Mouse (Mus musculus) forebrain, embryonic 11.5 days (tissue): Measurements from ENCODE around the gene Shisa5. TPM values are rescaled to one million over a fixed set of nuclear protein-coding genes. Genes with fewer than 3 reads are reported as not detected.
A peak's percentile ranks its signal among the peaks of the same experiment; 100 is the strongest.

ENCODE experiments used
- ATAC-seq: fragments of 200-750 bp; cut with Nextera tagmentation; replicated peaks from 2 replicates; pipeline ENCODE4 v1.8.0; 2017; ENCODE audit warnings: moderate TSS enrichment; ENCODE audit not compliant: low FRiP score
- DNase-seq: peaks from one replicate; pipeline ENCODE4 v3.0.0-alpha.2; 2017; ENCODE audit warnings: low spot score
- H3K27ac ChIP-seq: fragments of 300-500 bp; sonication (generic); 2 replicates; pipeline ENCODE4 v1.5.1; 2014; ENCODE audit warnings: low read depth, low read length
- H3K27me3 ChIP-seq: fragments of 300-500 bp; sonication (generic); 2 replicates; pipeline ENCODE4 v1.6.1; 2014; ENCODE audit warnings: mild to moderate bottlenecking, low read length, mixed read lengths; ENCODE audit not compliant: control insufficient read depth, insufficient read depth
- H3K36me3 ChIP-seq: fragments of 300-500 bp; sonication (generic); 2 replicates; pipeline ENCODE4 v1.6.1; 2014; ENCODE audit warnings: mild to moderate bottlenecking, low read length, moderate library complexity, mixed read lengths; ENCODE audit not compliant: control insufficient read depth, insufficient read depth
- H3K4me1 ChIP-seq: fragments of 300-500 bp; sonication (generic); replicated peaks from 2 replicates; pipeline ENCODE4 v1.6.1; 2014; ENCODE audit warnings: low read length, mixed read lengths; ENCODE audit not compliant: control insufficient read depth, insufficient read depth
- H3K4me2 ChIP-seq: fragments of 300-500 bp; sonication (generic); 2 replicates; pipeline ENCODE4 v1.6.1; 2014; ENCODE audit warnings: low read depth, mild to moderate bottlenecking, low read length, moderate library complexity, mixed read lengths; ENCODE audit not compliant: severe bottlenecking
- H3K4me3 ChIP-seq: fragments of 300-500 bp; sonication (generic); 2 replicates; pipeline ENCODE4 v1.5.1; 2014; ENCODE audit warnings: low read depth, low read length
- H3K9ac ChIP-seq: fragments of 300-500 bp; sonication (generic); 2 replicates; pipeline ENCODE4 v1.6.1; 2014; ENCODE audit warnings: low read length
- H3K9me3 ChIP-seq: fragments of 300-500 bp; sonication (generic); 2 replicates; pipeline ENCODE4 v1.6.1; 2016; ENCODE audit warnings: low read length, mixed read lengths; ENCODE audit not compliant: control insufficient read depth
- WGBS: fragments of 180-500 bp; shearing (Covaris S2); extraction: QIAGEN DNeasy Blood & Tissue Kit; methylation state at CpG from one replicate; pipeline ENCODE4 v1.1.7; 2014; 5-methylcytosine and 5-hydroxymethylcytosine counted together
- polyA plus RNA-seq: library from polyadenylated mRNA; unstranded; fragments of >200 nt; fragmentation: Nextera tagmentation; extraction: Ambion mirVana; gene quantifications from 2 replicates; pipeline ENCODE4 v1.2.1, GENCODE M21; 2014

The Shisa5 gene
- polyA plus RNA-seq, 1 experiment from 2014 or later, result 30.4 TPM

DNA sequence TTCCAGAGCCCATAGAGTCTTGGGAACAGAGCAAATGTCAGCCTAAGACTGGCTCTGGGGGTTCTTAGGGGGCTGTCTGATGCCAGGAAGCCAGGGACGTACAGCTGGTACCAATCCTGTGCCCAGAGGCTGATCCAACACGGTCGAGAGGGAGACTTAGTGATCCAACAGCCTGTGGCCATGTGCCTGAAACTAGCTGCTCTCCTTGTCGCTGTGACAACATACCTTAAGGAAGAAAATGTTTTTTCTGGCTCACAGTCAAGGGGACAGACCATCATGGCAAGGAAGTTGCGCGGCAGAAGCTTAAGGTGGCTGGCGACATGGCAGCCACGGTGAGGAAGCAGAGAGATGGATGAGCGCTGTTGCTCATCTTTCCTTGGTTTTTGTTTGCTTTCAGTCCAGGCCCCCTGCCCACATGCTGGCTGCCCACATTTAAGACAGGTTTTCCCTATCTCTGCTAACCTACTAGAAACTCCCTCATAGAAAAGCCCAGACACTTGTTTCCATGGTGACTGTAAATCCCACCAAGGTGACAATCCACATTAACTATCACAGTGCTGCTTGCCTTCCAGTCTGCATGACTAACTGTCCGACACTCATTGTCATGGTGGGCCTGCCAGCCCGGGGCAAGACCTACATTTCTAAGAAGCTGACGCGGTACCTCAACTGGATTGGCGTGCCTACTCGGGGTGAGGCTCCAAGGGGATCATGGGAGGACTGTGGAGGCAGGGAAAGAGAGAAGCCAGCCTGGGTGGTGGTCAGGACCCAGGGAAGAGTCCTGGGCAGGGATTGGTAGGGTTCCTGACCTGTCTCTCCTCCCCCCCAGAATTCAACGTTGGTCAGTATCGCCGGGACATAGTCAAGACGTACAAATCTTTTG lies 39.8 kb upstream of the Shisa5 start:
- 87% methylated on average over 19 of the region's 19 CpGs for WGBS
- DNase-seq, result no peak
- no peak overlapping the region for H3K9ac ChIP-seq

DNA sequence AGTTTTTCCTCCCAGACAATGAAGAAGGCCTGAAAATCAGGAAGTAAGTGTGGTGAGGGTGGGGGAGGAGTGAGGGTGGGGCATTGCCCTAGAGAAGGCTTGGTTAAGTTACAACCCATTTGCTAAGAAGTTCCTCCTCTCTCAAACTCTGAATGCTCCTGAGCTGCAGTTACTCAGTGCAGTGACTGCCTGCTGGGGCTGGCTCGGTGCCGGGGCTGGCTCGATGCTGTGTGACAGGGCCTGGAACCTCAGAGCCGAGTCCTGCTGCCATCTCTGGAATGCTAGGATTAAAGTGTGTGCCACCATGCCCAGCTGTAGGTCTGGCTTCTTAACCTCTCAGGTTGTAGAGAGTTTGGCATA lies 39.2 kb upstream of the Shisa5 start:
- Histone ChIP-seq H3K4me2 (no peak overlapping the region), H3K36me3 (no peaks in the 10 kb centered on the region), H3K9me3 (no peaks in the 10 kb centered on the region), H3K9ac (no peak overlapping the region), H3K27me3 (no peaks in the 10 kb centered on the region), H3K4me3 (no peak overlapping the region), H3K4me1 (no peaks in the 10 kb centered on the region), H3K27ac (no peak overlapping the region)
- ATAC-seq, result no peak
- DNase-seq, result no peak
- WGBS, result 91% methylated on average over 4 of the region's 4 CpGs

More for the DNA sequence above, 39.8 kb upstream of the Shisa5 start:
- ATAC-seq, result no peak
- H3K36me3 ChIP-seq, result no peaks in the 10 kb centered on the region
- no peaks in the 10 kb centered on the region for H3K27me3 ChIP-seq
- no peak overlapping the region for H3K4me2 ChIP-seq
- H3K4me1 ChIP-seq, result no peaks in the 10 kb centered on the region
- no peak overlapping the region for H3K27ac ChIP-seq
- H3K4me3 ChIP-seq, result no peak overlapping the region
- no peaks in the 10 kb centered on the region for H3K9me3 ChIP-seq

DNA sequence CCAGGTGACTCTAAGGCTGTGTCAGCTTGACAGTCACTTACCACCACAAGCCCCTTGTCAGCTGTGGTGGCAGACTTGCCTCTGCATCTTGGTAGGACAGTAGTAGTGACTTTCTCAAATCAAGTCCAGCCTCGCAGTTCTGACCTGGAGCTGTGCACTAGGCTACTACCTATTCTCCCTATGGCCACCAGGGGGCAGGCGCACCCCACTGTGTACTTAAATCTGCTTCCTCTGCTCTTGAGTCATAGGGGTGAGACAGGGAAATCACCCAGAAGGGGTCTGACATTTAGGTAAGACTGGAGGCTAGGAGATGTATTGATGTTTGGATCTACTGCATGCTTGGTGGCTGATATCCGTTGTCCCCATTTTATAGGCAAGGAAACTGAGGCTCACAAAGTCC lies 37.6 kb upstream of the Shisa5 start:
- H3K27me3 ChIP-seq, result no peaks in the 10 kb centered on the region
- H3K36me3 ChIP-seq, result no peaks in the 10 kb centered on the region
- H3K4me1 ChIP-seq, result no peaks in the 10 kb centered on the region
- H3K4me2 ChIP-seq, result no peak overlapping the region
- DNase-seq, result peak; percentile 77
- ATAC-seq, result peak; percentile 56; the same call in 1 of the 2 replicates
- 7% methylated on average over 3 of the region's 3 CpGs for WGBS
- H3K9me3 ChIP-seq, result no peaks in the 10 kb centered on the region
- H3K27ac ChIP-seq, result no peak overlapping the region
- no peak overlapping the region for H3K4me3 ChIP-seq
- no peak overlapping the region for H3K9ac ChIP-seq

DNA sequence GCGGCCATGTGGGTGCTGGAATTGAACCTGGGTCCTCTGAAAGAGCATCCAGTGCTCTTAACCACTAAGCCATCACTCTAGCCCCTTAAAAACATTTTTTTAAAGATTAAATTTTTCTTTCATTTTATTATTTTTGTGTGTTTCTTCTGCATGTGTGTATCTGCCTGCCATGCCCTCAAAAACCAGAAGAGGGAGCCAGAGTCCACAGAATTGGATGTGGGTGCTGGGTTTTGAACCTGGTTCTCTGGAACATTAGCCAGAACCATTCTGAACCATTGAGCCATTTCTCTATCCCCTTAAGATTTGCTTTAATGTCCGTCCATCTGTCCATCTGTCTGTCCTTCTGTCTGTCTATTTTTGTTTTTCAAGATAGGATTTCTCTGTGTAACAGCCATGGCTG lies 35.2 kb upstream of the Shisa5 start:
- DNase-seq (peak; percentile 75), ATAC-seq (no peak)
- Histone ChIP-seq H3K9ac (no peak overlapping the region), H3K4me1 (no peaks in the 10 kb centered on the region; the same call in 1 of the 2 replicates), H3K9me3 (no peaks in the 10 kb centered on the region), H3K4me2 (no peak overlapping the region), H3K36me3 (no peaks in the 10 kb centered on the region), H3K27me3 (no peaks in the 10 kb centered on the region), H3K4me3 (no peak overlapping the region), H3K27ac (no peak overlapping the region)
- 52% methylated on average over 2 of the region's 2 CpGs for WGBS

DNA sequence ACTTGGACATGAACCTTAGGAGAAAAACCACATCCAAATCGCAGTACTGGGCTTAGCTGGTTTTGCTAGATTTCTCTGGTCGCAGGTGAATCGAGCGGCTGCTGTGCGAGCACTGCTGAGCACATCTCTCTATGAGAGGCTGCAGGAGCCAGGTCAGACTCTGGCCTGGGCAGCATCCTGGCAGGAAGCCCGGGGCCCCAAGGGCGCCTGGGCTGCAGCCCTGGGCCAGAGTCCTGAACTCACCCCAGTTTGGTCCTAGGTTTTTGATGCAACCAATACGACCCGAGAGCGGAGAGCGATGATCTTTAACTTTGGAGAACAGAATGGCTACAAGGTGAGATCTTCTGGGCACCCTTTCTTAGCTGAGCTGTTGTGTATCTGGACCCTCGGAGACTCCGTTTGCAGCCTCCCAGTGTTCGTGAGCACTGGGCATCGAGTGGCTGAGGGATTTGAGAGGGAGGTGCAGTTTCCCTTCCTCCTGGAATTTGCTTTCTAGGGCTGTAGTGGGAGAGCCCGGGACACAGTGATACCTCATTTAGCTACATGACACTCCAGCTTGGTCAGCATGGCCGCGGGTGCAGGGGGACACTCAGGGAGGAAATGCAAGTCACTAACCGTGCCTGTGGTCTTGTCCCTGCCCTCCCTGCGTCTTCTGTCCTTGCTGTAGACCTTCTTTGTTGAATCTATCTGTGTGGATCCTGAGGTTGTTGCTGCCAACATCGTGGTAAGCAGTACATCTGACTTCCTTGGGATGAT lies 31.2 kb upstream of the Shisa5 start:
- DNase-seq, result no peak
- H3K4me1 ChIP-seq, result no peaks in the 10 kb centered on the region; the same call in 1 of the 2 replicates
- H3K9me3 ChIP-seq, result no peaks in the 10 kb centered on the region
- no peak overlapping the region for H3K9ac ChIP-seq
- no peak overlapping the region for H3K27ac ChIP-seq
- H3K36me3 ChIP-seq, result no peaks in the 10 kb centered on the region
- ATAC-seq, result no peak
- 83% methylated on average over 21 of the region's 21 CpGs for WGBS
- H3K4me2 ChIP-seq, result no peak overlapping the region
- H3K4me3 ChIP-seq, result no peak overlapping the region
- no peaks in the 10 kb centered on the region for H3K27me3 ChIP-seq

DNA sequence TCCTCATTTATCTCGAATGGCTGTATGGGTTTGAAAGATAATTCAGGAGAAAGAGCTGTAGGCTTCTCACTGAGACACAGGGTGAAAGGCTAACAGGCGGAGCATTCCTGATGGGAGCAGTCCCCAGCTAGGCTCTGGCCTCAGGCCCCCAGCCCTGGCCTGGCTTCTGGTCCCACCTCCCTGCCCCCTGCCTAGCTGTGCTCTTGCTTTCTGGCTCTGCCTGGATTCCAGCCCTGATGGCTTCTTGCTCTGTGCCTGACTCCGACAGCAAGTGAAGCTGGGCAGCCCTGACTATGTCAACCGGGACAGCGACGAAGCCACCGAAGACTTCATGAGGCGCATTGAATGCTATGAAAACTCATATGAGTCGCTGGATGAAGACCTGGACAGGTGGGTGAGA lies 30.3 kb upstream of the Shisa5 start:
- Histone ChIP-seq H3K9ac (no peak overlapping the region), H3K4me3 (no peak overlapping the region), H3K9me3 (no peaks in the 10 kb centered on the region), H3K27ac (no peak overlapping the region), H3K36me3 (no peaks in the 10 kb centered on the region), H3K4me2 (no peak overlapping the region), H3K27me3 (no peaks in the 10 kb centered on the region), H3K4me1 (no peaks in the 10 kb centered on the region; the same call in 1 of the 2 replicates)
- 78% methylated on average over 9 of the region's 9 CpGs for WGBS
- DNase-seq (no peak), ATAC-seq (no peak)

DNA sequence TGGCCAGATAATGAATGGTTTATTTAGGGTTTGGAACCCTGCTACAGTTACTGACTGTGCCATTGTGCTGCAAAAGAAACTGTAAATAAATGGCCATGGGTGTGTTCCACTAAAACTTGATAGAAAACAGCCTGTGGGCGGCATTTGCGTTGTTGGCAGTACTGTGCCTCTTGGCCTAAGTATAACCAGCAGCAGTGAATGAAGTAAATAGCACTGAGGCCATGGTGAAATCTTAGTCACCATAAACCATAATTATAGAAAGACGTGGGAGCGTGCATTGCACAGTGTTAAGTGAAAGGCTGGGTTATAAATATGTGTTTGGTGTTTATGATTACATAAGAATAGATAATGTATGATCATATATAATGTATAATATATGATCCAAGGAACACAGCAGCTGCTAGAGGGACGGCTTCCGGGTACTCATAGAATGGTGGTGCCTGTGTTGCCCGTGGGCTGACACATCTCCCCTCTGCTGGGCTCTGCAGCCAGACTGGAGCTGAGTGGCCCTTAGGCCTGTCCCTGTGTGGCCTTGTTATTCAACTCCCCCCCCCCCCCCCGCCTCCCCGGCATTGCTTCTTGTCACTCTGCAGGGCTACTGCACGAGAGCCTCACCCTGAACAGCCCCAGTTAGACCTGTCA lies 29.2 kb upstream of the Shisa5 start:
- no peaks in the 10 kb centered on the region for H3K36me3 ChIP-seq
- no peak overlapping the region for H3K27ac ChIP-seq
- no peaks in the 10 kb centered on the region for H3K27me3 ChIP-seq
- no peak overlapping the region for H3K4me3 ChIP-seq
- ATAC-seq, result no peak
- 79% methylated on average over 10 of the region's 10 CpGs for WGBS
- no peak overlapping the region for H3K4me2 ChIP-seq
- no peak overlapping the region for H3K9ac ChIP-seq
- H3K9me3 ChIP-seq, result no peaks in the 10 kb centered on the region
- H3K4me1 ChIP-seq, result no peaks in the 10 kb centered on the region; the same call in 1 of the 2 replicates
- DNase-seq, result no peak

DNA sequence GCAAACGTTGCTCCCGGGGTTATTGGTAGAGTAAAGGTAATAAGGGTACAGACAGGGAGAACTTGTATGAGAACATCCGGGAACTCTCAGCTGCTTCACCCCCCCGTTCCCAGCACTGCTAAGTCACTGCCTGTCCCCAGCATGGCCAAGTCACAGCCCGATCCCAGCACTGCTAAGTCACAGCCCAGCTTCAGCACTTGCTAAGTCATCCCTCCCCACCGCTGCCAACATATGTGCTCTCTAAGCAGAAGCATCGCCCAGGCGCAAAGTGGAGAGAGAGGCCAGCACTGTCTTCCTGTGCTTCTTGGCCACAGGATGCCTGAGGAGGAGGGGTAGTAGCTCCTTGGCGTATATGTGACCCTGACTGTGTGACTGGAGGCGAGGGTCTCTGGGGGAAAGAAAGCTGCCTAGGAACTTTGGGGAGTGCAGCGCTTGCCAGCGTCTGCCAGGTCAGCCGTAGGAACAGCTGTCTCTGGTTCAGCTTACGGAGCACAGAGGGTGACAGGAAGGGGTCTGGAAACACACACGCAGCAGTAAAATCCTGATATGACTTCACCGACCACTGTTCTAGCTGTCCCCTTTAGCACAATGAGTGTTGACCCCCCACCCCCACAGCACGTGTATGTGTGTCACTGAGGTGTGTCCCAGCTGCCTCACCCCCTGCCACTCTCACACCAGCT lies 28.6 kb upstream of the Shisa5 start:
- Histone ChIP-seq H3K36me3 (no peaks in the 10 kb centered on the region), H3K4me1 (no peaks in the 10 kb centered on the region; the same call in 1 of the 2 replicates), H3K27ac (no peak overlapping the region), H3K27me3 (no peaks in the 10 kb centered on the region), H3K9ac (no peak overlapping the region), H3K4me3 (no peak overlapping the region), H3K9me3 (no peaks in the 10 kb centered on the region), H3K4me2 (no peak overlapping the region)
- WGBS, result 66% methylated on average over 17 of the region's 17 CpGs
- ATAC-seq, result no peak
- DNase-seq, result no peak
